Mouse (Mus musculus) gastrocnemius, adult 8-10 months (tissue): ENCODE results near the gene Rars. TPM values are rescaled to one million over a fixed set of nuclear protein-coding genes. Genes with fewer than 3 reads are reported as not detected.
"Not testable (repeated sequence)": the region's sequence is repeated elsewhere in the genome, so short reads cannot be mapped to it uniquely, and the experiment has no call there.

Experiments
- DNase-seq, 2 experiments: peaks; one replicate each; pipeline ENCODE4 v3.0.0; 2022; ENCODE audit warnings: low spot score in 2 of 2
- total RNA-seq, 4 experiments: library from RNA; stranded (reverse); gene quantifications; 2 replicates each; pipeline ENCODE4 v1.2.4; 2022

Gene Rars
- total RNA-seq, 4 experiments from 2014 or later = 33.1 to 37.5 (median 37.2) TPM

DNA sequence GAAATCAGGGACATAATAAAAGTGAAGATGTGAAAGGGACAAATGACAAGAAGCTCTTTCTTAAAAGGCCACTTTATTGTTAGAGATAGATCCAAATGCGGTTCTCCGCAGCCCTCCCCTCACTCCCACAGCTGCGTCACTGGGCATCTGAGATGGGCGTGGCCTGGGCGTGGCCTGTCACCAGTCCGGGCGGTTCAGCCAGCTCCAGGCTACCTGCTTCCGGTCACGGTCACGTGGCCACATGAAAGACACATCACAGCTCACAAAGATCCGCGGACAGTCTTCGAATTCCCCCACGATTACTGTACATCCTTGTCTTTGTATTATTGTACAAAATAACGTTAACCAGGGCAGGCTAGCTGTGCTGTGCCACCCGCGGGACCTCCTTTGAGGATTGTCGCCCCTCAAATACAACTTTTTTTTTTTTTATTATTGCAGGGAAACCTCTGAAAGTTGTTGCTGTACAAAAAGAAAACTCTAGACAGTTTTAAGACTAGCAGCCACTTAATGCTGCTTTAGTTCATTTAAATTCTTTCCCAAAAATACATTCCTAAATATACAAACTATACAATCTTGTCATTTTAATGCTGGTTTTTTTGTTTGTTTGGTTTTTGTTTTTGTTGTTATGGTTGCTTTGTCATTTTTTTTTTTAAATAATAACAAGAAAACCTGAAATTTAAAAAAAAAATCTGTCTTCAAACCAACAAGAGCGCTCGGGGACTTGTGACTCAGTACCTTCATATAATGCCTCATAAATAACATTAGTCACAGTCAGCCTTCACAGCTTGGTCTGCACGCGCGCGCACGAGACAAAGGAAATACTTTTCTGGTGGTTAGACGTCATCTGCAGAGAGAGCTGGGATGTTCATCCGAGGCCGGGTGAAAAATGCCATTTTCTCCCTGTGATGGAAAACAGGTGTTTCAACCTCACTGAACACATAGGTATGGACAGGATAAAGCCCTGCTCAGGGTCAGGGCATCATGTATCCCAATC is 4.3 kb upstream of the Rars start:
- peak; percentile 83 to 90 for DNase-seq

DNA sequence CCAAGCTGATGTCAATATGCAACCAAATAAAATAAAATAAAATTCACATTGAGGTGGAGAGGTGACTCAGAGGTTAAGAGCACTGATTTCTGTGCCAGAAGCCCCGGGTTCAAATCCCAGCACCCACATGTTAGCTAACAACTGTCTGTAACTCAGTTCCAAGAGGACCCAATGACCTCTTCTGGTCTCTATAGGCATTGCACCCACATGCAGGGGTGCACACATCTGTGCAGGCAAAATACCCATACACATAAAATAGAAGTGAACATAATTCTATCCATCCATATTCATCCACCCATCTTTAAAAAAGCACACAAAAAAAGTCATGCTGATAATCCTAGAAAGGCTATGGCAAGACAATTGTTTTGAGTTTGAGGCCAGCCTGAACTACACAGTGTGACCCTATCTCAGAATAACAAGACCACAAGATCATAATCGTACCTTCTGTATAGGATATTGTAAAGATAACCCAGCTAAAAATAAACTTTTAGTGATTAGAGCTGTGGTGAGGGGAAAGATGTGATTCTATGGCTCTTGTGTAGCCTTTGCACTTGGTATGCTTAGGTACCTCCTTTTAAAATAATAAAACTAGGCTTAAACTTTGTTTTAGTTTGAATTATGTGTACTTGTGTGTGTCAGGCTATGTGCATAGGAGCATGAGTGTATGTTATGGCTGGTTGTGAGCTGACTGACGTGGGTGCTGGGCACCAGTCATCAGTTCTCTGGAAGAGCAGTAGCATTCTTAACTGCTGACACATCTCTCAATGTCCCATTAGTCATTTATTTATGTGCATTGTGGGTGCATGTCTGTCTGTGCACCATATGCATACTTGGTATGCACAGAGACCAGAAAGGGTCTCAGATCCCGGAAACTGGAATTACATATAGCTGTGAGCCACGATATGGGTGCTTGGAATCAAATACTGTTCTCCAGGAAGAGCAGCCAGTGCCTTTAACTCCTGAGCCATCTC is 3.1 kb upstream of the Rars start:
- DNase-seq = no peak

DNA sequence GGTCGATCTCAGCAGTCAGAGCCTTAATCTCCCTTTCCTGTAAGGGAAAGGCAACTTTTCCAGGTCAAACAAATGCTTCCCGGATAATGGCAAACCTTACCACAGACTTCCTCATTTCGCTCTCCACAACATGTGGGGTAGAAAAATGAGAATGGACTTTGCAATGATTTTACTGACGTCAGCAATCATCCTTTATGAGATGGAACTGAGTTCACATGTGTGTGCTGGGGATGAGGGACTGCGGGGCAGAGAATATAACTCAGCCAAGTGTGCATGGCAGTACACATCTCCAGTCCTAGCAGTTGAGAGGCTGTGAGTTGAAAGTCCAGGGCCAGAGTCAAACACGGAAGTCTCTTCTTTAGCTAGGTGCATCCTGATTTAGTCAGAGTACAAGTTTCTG is 1.0 kb downstream of the Rars start:
- DNase-seq = no peak

- no peak for DNase-seq
Measured at GRCm38 (mm10) chr11:35832139-35832538, 2.2 kb downstream of the Rars start.

- no peak for DNase-seq
Measured at GRCm38 (mm10) chr11:35827714-35828113, 6.6 kb downstream of the Rars start.

DNA sequence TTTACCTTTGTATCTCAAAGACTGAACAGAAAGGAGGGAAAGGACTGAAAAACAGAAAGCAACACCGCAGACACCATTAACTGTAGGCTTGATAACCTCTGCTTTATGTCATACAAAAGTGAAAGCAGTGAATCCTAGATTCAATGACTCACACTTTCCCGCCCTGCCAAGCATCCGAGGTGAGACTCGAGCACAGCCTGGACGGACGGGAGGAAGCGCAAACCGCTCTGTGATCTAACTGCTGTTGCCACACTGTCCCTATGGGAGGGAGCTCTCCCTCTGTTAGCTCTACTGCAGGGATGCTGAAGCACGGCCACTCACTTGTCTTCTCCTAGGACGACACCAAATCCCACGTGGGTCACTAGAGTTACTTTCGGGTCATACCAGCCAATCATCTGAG is 18.0 kb downstream of the Rars start:
- no peak for DNase-seq

- no peak for DNase-seq
Measured at GRCm38 (mm10) chr11:35811458-35811857, 22.8 kb downstream of the Rars start.

GRCm38 (mm10) chr11:35801332-35801731 is 33.0 kb downstream of the Rars start:
- no peak for DNase-seq

DNA sequence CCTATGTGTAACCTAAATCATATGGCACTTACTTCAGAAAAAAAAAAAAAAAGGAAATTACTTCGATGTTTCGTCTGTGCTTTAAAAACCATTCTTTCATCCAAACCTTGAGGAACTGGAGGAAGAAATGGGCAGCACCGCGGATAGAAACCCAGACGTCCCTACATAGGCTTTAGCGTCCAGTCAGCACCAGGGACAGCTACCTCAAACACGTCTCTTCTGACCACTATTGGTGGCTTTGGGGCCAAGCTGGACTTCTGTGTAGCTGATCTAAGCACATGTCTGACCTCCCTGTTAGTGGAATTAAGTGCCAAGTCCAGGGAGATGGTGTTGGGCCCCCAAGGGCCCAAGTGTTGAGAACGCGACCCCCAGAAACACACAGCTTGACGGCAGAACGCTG is 35.4 kb downstream of the Rars start, which contains the start of gene Fbll1:
Fbll1 (minus strand) TSS at position 11 of the 400 bp plus-strand sequence.
- no peak for DNase-seq

GRCm38 (mm10) chr11:35798495-35798820 is 35.8 kb downstream of the Rars start:
- DNase-seq = no peak

DNA sequence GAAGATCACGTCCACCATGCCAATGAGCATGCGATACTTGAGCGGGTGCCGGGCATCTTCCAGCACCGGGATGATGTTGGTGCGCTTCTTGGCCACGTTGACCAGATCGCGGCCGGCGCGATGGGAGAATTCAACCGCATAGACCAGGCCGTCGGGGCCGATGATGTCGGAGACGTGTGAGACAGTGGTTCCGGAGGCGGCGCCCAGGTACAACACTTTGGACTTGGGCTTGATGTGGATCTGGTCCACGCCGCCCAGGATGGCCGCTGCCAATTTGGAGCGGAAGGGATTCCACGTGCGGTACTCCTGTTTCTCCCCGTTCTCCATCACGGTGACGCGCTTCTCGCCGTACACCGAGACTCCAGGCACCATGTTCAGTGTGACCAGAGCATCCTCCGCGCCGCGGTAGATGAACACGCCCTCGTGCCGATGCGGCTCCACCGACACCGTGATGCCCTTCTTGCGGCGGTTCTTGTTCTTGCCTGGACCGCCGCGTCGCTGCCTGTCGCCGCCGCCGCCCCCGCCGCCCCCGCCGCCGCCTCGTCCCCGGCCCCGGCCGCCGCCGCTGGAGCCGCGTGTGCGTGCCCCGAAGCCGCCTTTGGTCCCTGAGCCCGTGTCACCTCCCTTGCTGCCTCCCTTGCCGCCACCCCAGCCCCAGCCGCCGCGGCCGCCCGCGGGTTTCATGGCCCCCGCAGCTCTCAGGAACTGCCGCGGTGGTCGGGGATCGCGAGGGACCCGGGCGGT is 36.4 kb downstream of the Rars start:
- DNase-seq = no peak

- not testable (repeated sequence) for DNase-seq
Measured at GRCm38 (mm10) chr11:35792800-35793199, 41.5 kb downstream of the Rars start.

DNA sequence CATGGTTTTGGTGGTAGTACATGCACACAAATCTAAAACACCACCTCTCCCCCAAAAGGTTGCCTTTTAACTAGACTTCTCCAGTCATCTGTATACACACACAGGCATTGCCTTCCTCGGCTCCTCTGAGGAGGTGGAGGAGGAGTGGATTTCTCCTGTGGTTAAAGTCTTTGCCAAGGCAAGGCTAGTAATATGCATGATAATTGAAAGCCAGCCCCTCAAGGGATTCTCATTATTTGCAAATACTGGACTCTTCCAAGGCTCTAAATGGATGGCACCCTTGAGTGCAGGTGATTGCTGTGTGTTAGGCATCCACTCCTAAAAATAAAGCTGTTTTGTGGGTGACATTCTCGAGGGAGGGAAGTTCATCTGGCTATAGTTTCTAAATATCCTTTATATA is 45.9 kb downstream of the Rars start:
- DNase-seq = no peak

DNA sequence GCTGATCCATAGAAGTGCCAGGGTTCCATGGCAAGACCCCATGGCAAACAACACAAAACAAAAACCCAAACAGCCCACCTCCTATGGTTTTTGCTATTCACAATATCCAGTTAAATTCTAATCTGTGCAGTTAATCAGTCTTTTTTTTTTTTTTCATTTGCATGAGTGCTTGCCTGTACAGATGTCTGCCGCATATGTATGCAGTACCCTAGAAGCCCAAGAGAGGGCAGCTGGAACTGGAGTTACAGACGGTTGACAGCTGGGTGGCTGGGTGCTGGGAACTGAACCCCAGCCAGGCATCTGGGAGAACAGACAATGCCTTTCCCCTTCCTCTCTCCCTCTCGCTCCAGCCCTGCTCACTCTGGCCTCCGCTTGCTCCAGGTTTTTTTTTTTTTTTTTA is 49.8 kb downstream of the Rars start:
- DNase-seq = no peak

DNA sequence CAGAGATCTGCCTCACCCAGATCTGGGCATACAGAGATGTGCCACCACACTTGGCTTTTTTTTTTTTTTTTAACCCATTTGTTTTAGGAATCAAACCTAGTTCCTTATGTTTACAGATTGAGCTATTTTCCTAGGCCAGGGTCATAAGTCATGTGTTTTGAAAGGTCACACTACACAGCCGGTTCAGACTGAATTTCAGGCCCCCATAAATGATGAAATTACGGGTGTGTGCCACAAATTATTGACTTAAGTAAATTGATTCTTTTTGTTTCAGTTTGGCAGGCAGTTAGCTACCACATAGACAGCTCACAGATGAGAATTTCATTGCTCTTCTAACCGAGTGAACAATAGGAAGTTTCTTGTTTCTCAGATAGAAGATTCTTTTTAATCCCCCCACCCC is 50.3 kb downstream of the Rars start:
- DNase-seq = no peak

DNA sequence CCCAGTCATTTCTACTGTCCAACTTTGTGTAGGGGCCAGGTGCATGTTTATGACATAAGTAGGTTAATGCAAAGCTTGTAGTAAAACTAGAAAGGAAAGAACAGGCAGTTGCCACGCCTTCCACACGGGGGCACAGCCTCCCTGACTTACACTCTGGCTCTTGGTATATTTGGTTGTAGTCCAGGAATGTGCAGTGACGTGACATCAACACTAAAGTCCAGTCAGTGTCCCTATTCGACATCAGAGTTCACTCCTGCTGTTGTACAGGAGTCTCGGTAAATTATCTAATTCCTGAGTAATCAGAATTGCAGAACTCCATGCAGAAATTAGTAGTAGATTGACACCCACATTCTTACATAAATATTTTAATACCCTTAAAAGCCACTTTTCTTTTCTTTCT is 51.3 kb downstream of the Rars start:
- DNase-seq = no peak

- DNase-seq = no peak
Measured at GRCm38 (mm10) chr11:35782444-35782843, 51.9 kb downstream of the Rars start.

DNA sequence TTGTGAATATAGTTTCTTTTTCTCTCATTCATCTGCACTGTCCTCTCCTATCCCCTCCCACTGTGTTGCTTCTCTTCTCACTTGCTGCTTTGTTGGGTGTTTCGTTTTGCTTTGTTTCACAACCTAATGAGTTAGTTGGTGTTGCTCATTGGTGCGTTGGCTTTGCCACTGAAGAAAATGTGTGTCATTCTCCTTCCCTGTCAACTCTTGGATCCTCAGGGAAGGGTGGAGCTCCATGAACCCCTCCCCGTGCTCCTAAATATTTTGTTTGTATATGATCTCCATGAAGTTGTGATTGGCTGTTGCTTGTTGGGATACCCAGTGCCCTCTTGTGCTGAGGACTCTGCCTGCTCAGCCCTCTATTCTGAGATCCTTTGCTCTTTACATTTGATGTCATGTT is 54.0 kb downstream of the Rars start:
- no peak for DNase-seq

- DNase-seq = no peak
Measured at GRCm38 (mm10) chr11:35776452-35776851, 57.9 kb downstream of the Rars start.

GRCm38 (mm10) chr11:35775606-35776005 is 58.7 kb downstream of the Rars start:
- no peak for DNase-seq

GRCm38 (mm10) chr11:35770741-35771504 is 63.4 kb downstream of the Rars start:
- DNase-seq = no peak
